Mouse (Mus musculus) telencephalon, adult 2 months (tissue): ENCODE results near the gene Hist1h3f.
"Not testable (repeated sequence)": the region's sequence is repeated elsewhere in the genome, so short reads cannot be mapped to it uniquely, and the experiment has no call there.

Experiments used
- DNase-seq: peaks from one replicate; pipeline ENCODE4 v3.0.0-alpha.2; 2011; ENCODE audit warnings: low read depth, low spot score

Gene Hist1h3f

DNA sequence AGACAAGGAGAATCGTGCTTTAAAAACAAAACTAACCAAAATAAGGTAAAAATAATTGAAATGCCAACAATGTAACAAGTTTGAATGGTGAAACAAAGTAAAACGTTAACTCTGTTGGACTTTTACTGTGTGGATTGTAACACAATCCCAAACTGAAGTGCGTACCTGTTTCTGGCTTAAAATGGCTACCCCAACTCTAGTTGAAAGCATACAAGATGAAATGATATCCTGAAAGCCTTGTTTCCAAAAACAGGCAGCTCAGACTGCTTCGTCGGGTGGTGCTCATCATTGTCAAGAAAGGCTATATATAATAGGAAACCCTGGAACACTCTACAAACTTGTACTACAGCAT lies 17.7 kb downstream of the Hist1h3f start:
- not testable (repeated sequence) for DNase-seq

DNA sequence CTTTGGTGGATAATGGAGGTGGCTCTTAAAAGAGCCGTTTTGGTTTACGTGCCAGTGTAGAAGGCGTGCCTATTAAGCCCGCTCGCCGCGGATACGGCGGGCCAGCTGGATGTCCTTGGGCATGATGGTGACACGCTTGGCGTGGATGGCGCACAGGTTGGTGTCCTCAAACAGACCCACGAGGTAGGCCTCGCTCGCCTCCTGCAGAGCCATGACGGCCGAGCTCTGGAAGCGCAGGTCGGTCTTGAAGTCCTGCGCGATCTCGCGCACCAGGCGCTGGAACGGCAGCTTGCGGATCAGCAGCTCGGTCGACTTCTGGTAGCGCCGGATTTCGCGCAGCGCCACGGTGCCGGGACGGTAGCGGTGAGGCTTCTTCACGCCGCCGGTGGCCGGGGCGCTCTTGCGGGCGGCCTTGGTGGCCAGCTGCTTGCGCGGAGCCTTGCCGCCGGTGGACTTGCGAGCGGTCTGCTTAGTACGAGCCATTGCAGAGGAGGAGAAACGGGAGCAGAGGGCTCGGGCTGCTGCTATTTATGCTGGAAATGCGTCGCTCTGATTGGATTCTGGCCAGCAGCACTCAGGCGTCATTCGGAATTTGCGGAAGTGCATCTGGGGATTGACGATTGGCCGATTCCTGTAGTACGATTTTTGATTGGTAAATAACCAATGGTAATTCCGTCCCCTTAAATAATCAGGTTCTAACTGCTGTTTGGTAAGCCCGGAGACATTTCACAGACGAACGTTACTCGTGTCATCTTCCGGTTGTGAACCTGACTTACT lies 18.2 kb downstream of the Hist1h3f start, which contains the start of gene Hist1h3e:
Hist1h3e (minus strand) TSS at position 487 of the 777 bp plus-strand sequence.
- DNase-seq = peak; percentile 100

- DNase-seq = peak; percentile 85
Observed at GRCm38 (mm10) chr13:23562699-23563462, 19.0 kb downstream of the Hist1h3f start.

GRCm38 (mm10) chr13:23564482-23564881 lies 20.6 kb downstream of the Hist1h3f start:
- DNase-seq = no peak

GRCm38 (mm10) chr13:23570261-23571021 lies 26.6 kb downstream of the Hist1h3f start:
- DNase-seq = not testable (repeated sequence)

DNA sequence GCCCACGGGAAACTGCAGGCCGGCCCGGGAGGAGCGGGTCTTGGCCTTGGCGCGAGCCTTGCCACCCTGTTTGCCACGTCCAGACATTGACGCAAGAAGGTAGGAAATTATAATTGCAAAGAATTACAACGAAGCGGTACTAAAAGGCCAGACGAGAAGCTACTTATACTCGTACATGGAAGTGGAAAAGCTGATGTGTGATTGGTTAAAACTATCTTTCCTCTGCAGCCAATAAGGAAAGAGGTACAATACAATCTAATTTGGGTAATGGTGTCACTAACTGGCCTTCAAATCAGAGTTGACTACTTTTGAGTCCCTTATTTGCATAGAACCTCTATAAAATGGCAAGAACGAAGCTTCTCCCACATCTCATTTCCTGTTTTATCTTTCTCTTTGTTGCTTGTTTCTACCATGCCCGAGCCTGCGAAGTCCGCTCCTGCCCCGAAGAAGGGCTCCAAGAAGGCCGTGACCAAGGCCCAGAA lies 27.2 kb downstream of the Hist1h3f start, which contains the start of the genes Hist1h2ae and Hist1h2bg:
Hist1h2ae (minus strand) TSS at position 199 of the 482 bp plus-strand sequence.
Hist1h2bg (plus strand) TSS at position 375 of the 482 bp plus-strand sequence.
- DNase-seq = peak; percentile 99

DNA sequence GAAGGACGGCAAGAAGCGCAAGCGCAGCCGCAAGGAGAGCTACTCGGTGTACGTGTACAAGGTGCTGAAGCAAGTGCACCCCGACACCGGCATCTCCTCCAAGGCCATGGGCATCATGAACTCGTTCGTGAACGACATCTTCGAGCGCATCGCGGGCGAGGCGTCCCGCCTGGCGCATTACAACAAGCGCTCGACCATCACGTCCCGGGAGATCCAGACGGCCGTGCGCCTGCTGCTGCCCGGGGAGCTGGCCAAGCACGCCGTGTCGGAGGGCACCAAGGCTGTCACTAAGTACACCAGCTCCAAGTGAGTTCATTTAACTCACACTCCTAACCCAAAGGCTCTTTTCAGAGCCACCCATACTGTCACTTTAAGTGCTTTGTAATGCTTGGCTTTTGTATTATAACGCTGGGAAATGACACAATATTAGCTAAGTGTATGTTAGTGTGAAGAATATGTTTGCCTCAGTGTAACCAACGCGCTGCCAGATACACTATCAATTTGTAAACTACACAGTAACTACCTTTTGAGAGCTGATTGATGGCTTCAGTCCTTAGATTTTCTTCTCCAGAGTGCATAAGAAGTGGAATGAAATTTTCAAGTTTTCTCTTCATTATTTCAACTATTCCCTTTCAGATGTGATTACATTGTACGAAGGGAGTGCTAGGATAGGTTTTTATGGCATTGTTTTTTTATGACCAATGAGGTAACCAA lies 27.8 kb downstream of the Hist1h3f start:
- DNase-seq = not testable (repeated sequence)

GRCm38 (mm10) chr13:23572218-23573033 lies 28.6 kb downstream of the Hist1h3f start:
- no peak for DNase-seq

- not testable (repeated sequence) for DNase-seq
Observed at GRCm38 (mm10) chr13:23573034-23573897, 29.4 kb downstream of the Hist1h3f start.

GRCm38 (mm10) chr13:23573898-23574524 lies 30.2 kb downstream of the Hist1h3f start, which contains the start of the genes Hist1h2bf and Hist1h2ad:
TSS of gene Hist1h2bf (minus strand) at chr13:23574196.
TSS of gene Hist1h2ad (plus strand) at chr13:23574381.
- peak; percentile 99 for DNase-seq

- not testable (repeated sequence) for DNase-seq
Observed at GRCm38 (mm10) chr13:23574546-23575170, 30.8 kb downstream of the Hist1h3f start.

DNA sequence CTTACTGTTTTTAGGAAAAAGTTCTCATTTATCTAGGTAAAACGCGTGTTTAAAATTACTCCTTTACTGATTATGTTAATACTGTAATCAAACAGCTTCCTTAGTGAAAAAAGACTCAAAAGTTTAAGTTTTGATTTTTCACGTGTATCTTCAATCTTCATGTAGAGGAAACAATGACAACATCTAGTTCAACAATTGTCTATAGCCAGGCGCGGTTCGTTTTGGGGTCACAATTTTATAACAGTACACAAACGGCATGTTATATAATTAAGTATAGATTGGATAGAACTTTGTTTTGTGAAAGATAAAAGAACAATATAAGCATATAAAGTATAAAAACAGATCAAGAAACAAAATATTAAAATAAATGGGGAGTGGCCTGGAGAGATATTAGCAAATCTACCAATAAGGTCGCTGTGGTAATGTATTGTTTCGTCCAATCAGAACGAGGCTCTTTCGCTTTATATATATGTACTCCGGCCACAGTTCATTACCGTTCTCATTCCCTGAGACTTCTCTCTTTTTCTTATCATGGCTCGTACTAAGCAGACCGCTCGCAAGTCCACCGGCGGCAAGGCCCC lies 31.5 kb downstream of the Hist1h3f start, which contains the start of gene Hist1h3d:
Hist1h3d (plus strand) TSS at position 493 of the 581 bp plus-strand sequence.
- peak; percentile 87 for DNase-seq

DNA sequence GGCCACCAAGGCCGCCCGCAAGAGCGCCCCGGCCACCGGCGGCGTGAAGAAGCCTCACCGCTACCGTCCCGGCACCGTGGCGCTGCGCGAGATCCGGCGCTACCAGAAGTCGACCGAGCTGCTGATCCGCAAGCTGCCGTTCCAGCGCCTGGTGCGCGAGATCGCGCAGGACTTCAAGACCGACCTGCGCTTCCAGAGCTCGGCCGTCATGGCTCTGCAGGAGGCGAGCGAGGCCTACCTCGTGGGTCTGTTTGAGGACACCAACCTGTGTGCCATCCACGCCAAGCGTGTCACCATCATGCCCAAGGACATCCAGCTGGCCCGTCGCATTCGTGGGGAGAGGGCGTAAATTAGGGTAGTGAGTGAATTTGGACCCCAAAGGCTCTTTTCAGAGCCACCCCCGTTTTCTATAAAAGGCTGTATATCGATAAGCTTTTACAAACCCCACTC lies 32.0 kb downstream of the Hist1h3f start:
- DNase-seq = not testable (repeated sequence)

GRCm38 (mm10) chr13:23576351-23576881 lies 32.6 kb downstream of the Hist1h3f start:
- no peak for DNase-seq

DNA sequence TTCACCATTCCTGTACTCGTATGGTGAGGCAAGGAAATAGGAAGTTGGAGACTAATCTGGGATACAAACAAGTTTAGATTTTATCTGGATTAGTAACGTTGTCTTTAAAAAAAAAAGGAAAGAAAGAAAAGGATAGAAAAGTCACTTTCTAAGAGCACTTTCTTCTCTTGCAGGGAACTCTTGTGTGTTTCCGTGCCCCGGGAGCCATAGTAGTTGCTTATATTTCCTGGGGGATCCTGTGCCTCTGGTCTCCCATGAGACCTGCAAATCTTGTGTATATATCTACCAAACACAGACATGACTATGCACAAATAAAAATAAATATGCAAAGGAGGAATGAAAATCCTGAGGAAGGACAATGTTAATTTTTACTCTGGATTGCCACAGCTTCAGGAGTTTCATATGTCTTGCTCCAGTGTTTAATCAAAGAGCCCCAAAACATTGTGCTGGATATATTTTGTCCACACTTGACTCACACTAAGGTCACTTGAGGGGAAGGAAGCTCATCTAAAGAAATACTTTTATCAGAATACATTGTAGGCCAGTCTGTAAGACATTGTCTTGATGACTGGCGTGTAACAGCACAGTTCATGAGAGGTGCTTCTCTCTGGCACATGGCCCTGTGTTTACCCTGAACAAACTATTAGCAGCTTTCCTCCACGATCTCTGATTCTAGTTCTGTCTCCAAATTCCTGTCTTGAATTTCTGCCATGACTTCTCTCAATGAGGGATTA lies 33.2 kb downstream of the Hist1h3f start:
- no peak for DNase-seq

DNA sequence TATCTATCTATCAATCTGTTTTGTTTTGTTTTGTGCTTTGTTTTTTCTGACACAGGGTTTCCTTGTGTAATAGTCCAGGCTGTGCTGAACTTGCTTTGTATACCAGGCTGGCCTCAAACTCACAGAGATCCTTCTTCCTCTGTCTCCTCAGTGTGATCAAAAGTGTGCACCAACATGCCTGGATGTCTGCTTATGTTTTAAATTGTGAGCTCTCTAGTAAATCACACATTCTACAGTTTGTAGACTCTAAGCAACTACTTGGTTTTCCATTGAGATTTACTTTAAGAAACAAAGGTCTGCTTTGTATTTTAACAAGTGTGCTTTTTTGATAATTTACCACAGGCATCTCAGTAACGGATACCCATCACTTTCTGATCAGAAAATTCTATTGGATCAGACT lies 34.0 kb downstream of the Hist1h3f start:
- DNase-seq = no peak
